Comparison of ENCODE assay signal across 14 mouse cellular contexts in genomic region chr5:149316926-149317325, GRCm38 (mm10). TPM values are rescaled to one million over a fixed set of nuclear protein-coding genes. Genes with fewer than 3 reads are reported as not detected.
DNase-seq lines count a peak whose midpoint lies in the region; ATAC-seq lines count a peak whose summit lies in the region.
"Had no signal": no experiment of that assay in that cellular context is flagged by ENCODE, and none has a peak within 500 bp of the region (broad histone marks: within the 10 kb centered on the region; RNA-seq: fewer than 3 reads in every experiment).

No protein-coding gene starts in this region.

- DNase-seq in heart, embryonic 10.5 days (ENCODE audit: low spot score) = no peak
- no peak for DNase-seq in heart, postnatal 25 days (ENCODE audit: low spot score)
- peak; percentile 66 for DNase-seq in embryonic facial prominence, embryonic 11.5 days (ENCODE audit: low spot score)
- no peak for DNase-seq in layer of hippocampus, postnatal 25 days (ENCODE audit: extremely low spot score in 1 of 2, low spot score in 1 of 2)
- no peak for DNase-seq in urinary bladder, postnatal 36 days (ENCODE audit: low spot score in 2 of 2)
- DNase-seq: adrenal gland, postnatal 10 days; cerebellum, adult 9-11 months; kidney, adult 11 months; lung, postnatal 4 days had no signal

- 0 out of 2 replicates have a peak, but pooled peaks cover 3% of the 10 kb centered on the region for H3K9me3 ChIP-seq in heart, embryonic 10.5 days
- H3K9me3 ChIP-seq in embryonic facial prominence, embryonic 11.5 days (replicated peaks; ENCODE audit: control insufficient read depth, low read length) = 0 out of 2 replicates have a peak, but pooled peaks cover 3% of the 10 kb centered on the region
- H3K9me3 ChIP-seq in hindbrain, embryonic 15.5 days = no peaks in the 10 kb centered on the region
- no peaks in the 10 kb centered on the region for H3K9me3 ChIP-seq in midbrain, embryonic 16.5 days (replicated peaks; ENCODE audit: control insufficient read depth, low read length, poor library complexity, severe bottlenecking)
- H3K9me3 ChIP-seq: limb, embryonic 15.5 days had no signal

- no peaks in the 10 kb centered on the region for H3K27me3 ChIP-seq in heart, embryonic 10.5 days (ENCODE audit: insufficient read depth, poor library complexity, severe bottlenecking)
- no peaks in the 10 kb centered on the region for H3K27me3 ChIP-seq in embryonic facial prominence, embryonic 11.5 days (ENCODE audit: control insufficient read depth, insufficient read depth, low read length)
- no peaks in the 10 kb centered on the region for H3K27me3 ChIP-seq in hindbrain, embryonic 15.5 days
- no peaks in the 10 kb centered on the region for H3K27me3 ChIP-seq in midbrain, embryonic 16.5 days (ENCODE audit: control insufficient read depth, insufficient read depth, low read depth, low read length)
- H3K27me3 ChIP-seq: heart, embryonic 13.5 days; limb, embryonic 15.5 days had no signal

- peaks cover 54% of the 10 kb centered on the region for H3K4me1 ChIP-seq in heart, embryonic 10.5 days
- H3K4me1 ChIP-seq in embryonic facial prominence, embryonic 11.5 days (ENCODE audit: control insufficient read depth, insufficient read depth, low read length) = peaks cover 9% of the 10 kb centered on the region
- peaks cover 35% of the 10 kb centered on the region for H3K4me1 ChIP-seq in hindbrain, embryonic 15.5 days (replicated peaks)
- peaks cover 31% of the 10 kb centered on the region for H3K4me1 ChIP-seq in midbrain, embryonic 16.5 days (ENCODE audit: control insufficient read depth, insufficient read depth, low read length)

- ATAC-seq in embryonic facial prominence, embryonic 11.5 days (replicated peaks; ENCODE audit: insufficient number of reproducible peaks, low FRiP score, low TSS enrichment, low read depth) = no peak
- peak; percentile 69 for ATAC-seq in hindbrain, embryonic 15.5 days (ENCODE audit: low FRiP score, low read depth)
- ATAC-seq in midbrain, embryonic 16.5 days = peak; percentile 72
- ATAC-seq in activated CD4-positive, CD25-positive, alpha-beta regulatory T cell, adult 4 months = no peak

- 18% methylated on average over 4 of the region's 4 CpGs for WGBS in heart, embryonic 10.5 days
- 21% methylated on average over 4 of the region's 4 CpGs for WGBS in embryonic facial prominence, embryonic 11.5 days
- WGBS in hindbrain, embryonic 15.5 days = 6% methylated on average over 4 of the region's 4 CpGs
- 3% methylated on average over 4 of the region's 4 CpGs for WGBS in midbrain, embryonic 16.5 days

- 0 out of 2 replicates have a peak overlapping the region, but pooled peaks have one; percentile 59 for H3K27ac ChIP-seq in heart, embryonic 10.5 days
- 0 out of 2 replicates have a peak overlapping the region, but pooled peaks have one; percentile 21 for H3K27ac ChIP-seq in embryonic facial prominence, embryonic 11.5 days (replicated peaks; ENCODE audit: low read depth, low read length)
- peak overlapping the region; percentile 50 for H3K27ac ChIP-seq in hindbrain, embryonic 15.5 days (replicated peaks)
- H3K27ac ChIP-seq in midbrain, embryonic 16.5 days (ENCODE audit: low read length) = peak overlapping the region; percentile 54
- H3K27ac ChIP-seq: heart, embryonic 13.5 days; limb, embryonic 15.5 days had no signal

- H3K4me2 ChIP-seq in embryonic facial prominence, embryonic 11.5 days (ENCODE audit: low read depth, low read length) = no peak overlapping the region
- H3K4me2 ChIP-seq in hindbrain, embryonic 15.5 days = no peak overlapping the region
- no peak overlapping the region for H3K4me2 ChIP-seq in midbrain, embryonic 16.5 days (ENCODE audit: low read length)
- H3K4me2 ChIP-seq: heart, embryonic 13.5 days; limb, embryonic 15.5 days had no signal

- H3K9ac ChIP-seq in embryonic facial prominence, embryonic 11.5 days (replicated peaks; ENCODE audit: low read length) = no peak overlapping the region
- H3K9ac ChIP-seq in hindbrain, embryonic 15.5 days = no peak overlapping the region
- H3K9ac ChIP-seq in midbrain, embryonic 16.5 days (ENCODE audit: low read depth, low read length) = no peak overlapping the region
- H3K9ac ChIP-seq: heart, embryonic 13.5 days; limb, embryonic 15.5 days had no signal

- H3K4me3 ChIP-seq in heart, embryonic 10.5 days = no peak overlapping the region
- H3K4me3 ChIP-seq in embryonic facial prominence, embryonic 11.5 days (ENCODE audit: low read depth, low read length) = no peak overlapping the region
- H3K4me3 ChIP-seq in hindbrain, embryonic 15.5 days = no peak overlapping the region
- H3K4me3 ChIP-seq in midbrain, embryonic 16.5 days (ENCODE audit: low read depth, low read length) = no peak overlapping the region
- H3K4me3 ChIP-seq: heart, embryonic 13.5 days; limb, embryonic 15.5 days had no signal

- intact Hi-C loops in heart, postnatal 25 days (cut with DNase I) = no loop called here

- no peaks in the 10 kb centered on the region for H3K36me3 ChIP-seq in heart, embryonic 10.5 days
- no peaks in the 10 kb centered on the region for H3K36me3 ChIP-seq in embryonic facial prominence, embryonic 11.5 days (replicated peaks; ENCODE audit: control insufficient read depth, insufficient read depth, low read depth, low read length)
- H3K36me3 ChIP-seq in hindbrain, embryonic 15.5 days = no peaks in the 10 kb centered on the region
- H3K36me3 ChIP-seq in midbrain, embryonic 16.5 days (ENCODE audit: control insufficient read depth, insufficient read depth, low read length) = no peaks in the 10 kb centered on the region
- H3K36me3 ChIP-seq: heart, embryonic 13.5 days; limb, embryonic 15.5 days had no signal

RNA-seq across cellular contexts. Expression of gene Alox5ap, which starts 52.4 kb away (rescaled TPM):
- polyA plus RNA-seq in heart, embryonic 10.5 days (2016; fragmentation: Nextera tagmentation; extraction: Ambion mirVana) = 4.3 and 4.5 TPM in 2 replicates
- total RNA-seq in heart, postnatal 25 days (2021) = 10 to 100 TPM; 16.5 to 17.0 TPM
- polyA plus RNA-seq in embryonic facial prominence, embryonic 11.5 days (2014; fragmentation: Nextera tagmentation; extraction: Ambion mirVana) = 8.5 and 8.7 TPM in 2 replicates
- 12.2 and 12.5 TPM in 2 replicates for polyA plus RNA-seq in hindbrain, embryonic 15.5 days (2015; fragmentation: Nextera tagmentation; extraction: Ambion mirVana)
- polyA plus RNA-seq in midbrain, embryonic 16.5 days (2015; fragmentation: Nextera tagmentation; extraction: Ambion mirVana) = 9.3 and 12.6 TPM in 2 replicates
- polyA plus RNA-seq in activated CD4-positive, CD25-positive, alpha-beta regulatory T cell, adult 4 months (2017; shearing (Covaris generic)) = 1 to 10 TPM; 1.5 to 3.0 TPM
- 10 to 100 TPM in 1 of 2 experiments, 1 to 10 TPM in 1; 9.0 to 10.7 TPM for total RNA-seq in layer of hippocampus, postnatal 25 days (2021)

Comparison
In these comparisons a context has a peak if more than half of its experiments do, and no peak if none do; other contexts are left out.
1. ATAC-seq: peak in hindbrain, embryonic 15.5 days (single experiment) and midbrain, embryonic 16.5 days (single experiment); none in embryonic facial prominence, embryonic 11.5 days (single experiment) and activated CD4-positive, CD25-positive, alpha-beta regulatory T cell, adult 4 months (single experiment).
2. Peak in every context shown above with its lines, with median percentiles within 50 percentile points of each other: H3K27ac ChIP-seq.